Mouse (Mus musculus) CH12.LX (cell line): Measurements from ENCODE around the gene Cma1. TPM values are rescaled to one million over a fixed set of nuclear protein-coding genes. Genes with fewer than 3 reads are reported as not detected.

Experiments
- DNase-seq: peaks from one replicate; pipeline ENCODE4 v3.0.0-alpha.2; 2013; ENCODE audit errors: extremely low read depth
- H3K27ac ChIP-seq: 2 replicates; pipeline ENCODE4 v1.5.1; 2012; ENCODE audit warnings: low read depth, mild to moderate bottlenecking, control low read depth, moderate library complexity; ENCODE audit not compliant: insufficient read depth
- H3K27me3 ChIP-seq: replicated peaks from 2 replicates; pipeline ENCODE3; 2012; ENCODE audit warnings: inconsistent platforms
- H3K36me3 ChIP-seq, 2 experiments: replicated peaks in 1 of 2; 2 replicates each; pipeline versions ENCODE3 to v1.6.1; 2012; ENCODE audit warnings: inconsistent platforms in 1 of 2, low read length in 1 of 2, mild to moderate bottlenecking in 1 of 2, mixed read lengths in 1 of 2, moderate library complexity in 1 of 2; ENCODE audit not compliant: control insufficient read depth in 1 of 2, insufficient read depth in 1 of 2
- H3K4me1 ChIP-seq, 2 experiments: 2 replicates each; pipeline ENCODE4 v1.6.1; 2012; ENCODE audit warnings: inconsistent platforms in 1 of 2, moderate library complexity in 1 of 2; ENCODE audit not compliant: insufficient read depth in 2 of 2, control insufficient read depth in 1 of 2
- H3K4me2 ChIP-seq: 2 replicates; pipeline ENCODE4 v1.6.1; 2012; ENCODE audit warnings: low read depth, mild to moderate bottlenecking, control low read depth; ENCODE audit not compliant: poor library complexity, insufficient read depth, severe bottlenecking
- H3K4me3 ChIP-seq, 3 experiments: fragments of 150-350 bp in 1 of 3; sonication (generic) in 1 of 3; replicated peaks in 1 of 3; 2 replicates each; pipeline versions ENCODE3 to v1.5.1; 2011 to 2012; ENCODE audit warnings: low read depth in 2 of 3, low read length in 2 of 3, mild to moderate bottlenecking in 2 of 3, moderate library complexity in 2 of 3, control low read depth in 1 of 3, improper control_type of control experiment in 1 of 3, inconsistent platforms in 1 of 3, mixed read lengths in 1 of 3; ENCODE audit not compliant: poor library complexity in 1 of 3
- H3K79me2 ChIP-seq: replicated peaks from 2 replicates; pipeline ENCODE4 v1.6.1; 2012; ENCODE audit warnings: mild to moderate bottlenecking, moderate library complexity; ENCODE audit not compliant: control insufficient read depth, poor library complexity, insufficient read depth, severe bottlenecking; ENCODE audit errors: extremely low read depth
- H3K9ac ChIP-seq: 2 replicates; pipeline ENCODE4 v1.6.1; 2012; ENCODE audit warnings: low read depth, mild to moderate bottlenecking, control low read depth, moderate library complexity; ENCODE audit not compliant: insufficient read depth
- H3K9me3 ChIP-seq: replicated peaks from 2 replicates; pipeline ENCODE3; 2012; ENCODE audit warnings: low read length, inconsistent platforms, mixed read lengths
- ELF1 ChIP-seq: IDR thresholded peaks from 2 replicates; pipeline ENCODE4 v1.6.1; 2014; ENCODE audit warnings: low read depth, mild to moderate bottlenecking, inconsistent platforms, low read length, improper control_type of control experiment
- GABPA ChIP-seq: IDR thresholded peaks from 2 replicates; pipeline ENCODE4 v1.6.1; 2012; ENCODE audit warnings: low read depth, low read length, improper control_type of control experiment, inconsistent platforms; ENCODE audit not compliant: insufficient replicate concordance
- KAT2A ChIP-seq: IDR thresholded peaks from 2 replicates; pipeline ENCODE4 v1.6.1; 2012; ENCODE audit warnings: low read length, improper control_type of control experiment, inconsistent platforms; ENCODE audit not compliant: insufficient replicate concordance
- MXI1 ChIP-seq: IDR thresholded peaks from 2 replicates; pipeline ENCODE4 v1.6.1; 2011; ENCODE audit warnings: mild to moderate bottlenecking, low read depth, low read length, improper control_type of control experiment
- NRF1 ChIP-seq: IDR thresholded peaks from 2 replicates; pipeline ENCODE4 v1.6.1; 2014; ENCODE audit warnings: low read depth, mild to moderate bottlenecking, inconsistent platforms, low read length, improper control_type of control experiment, moderate library complexity
- POLR2AphosphoS2 ChIP-seq: IDR thresholded peaks from 2 replicates; pipeline ENCODE4 v1.6.1; 2011; ENCODE audit warnings: low read depth, low read length, improper control_type of control experiment
- RAD21 ChIP-seq: IDR thresholded peaks from 2 replicates; pipeline ENCODE4 v1.6.1; 2011; ENCODE audit warnings: low read depth, mild to moderate bottlenecking, low read length, improper control_type of control experiment, moderate library complexity
- RCOR1 ChIP-seq: conservative IDR thresholded peaks from 2 replicates; pipeline ENCODE4 v1.6.1; 2012; ENCODE audit warnings: low read depth, mild to moderate bottlenecking, inconsistent platforms, low read length, improper control_type of control experiment
- SIN3A ChIP-seq: IDR thresholded peaks from 2 replicates; pipeline ENCODE4 v1.6.1; 2012; ENCODE audit warnings: low read length, improper control_type of control experiment, inconsistent platforms
- TBP ChIP-seq: conservative IDR thresholded peaks from 2 replicates; pipeline ENCODE4 v1.6.1; 2011; ENCODE audit warnings: low read depth, low read length, improper control_type of control experiment
- TCF12 ChIP-seq: IDR thresholded peaks from 2 replicates; pipeline ENCODE4 v1.6.1; 2014; ENCODE audit warnings: low read depth, mild to moderate bottlenecking, inconsistent platforms, low read length, improper control_type of control experiment
- USF2 ChIP-seq: conservative IDR thresholded peaks from 2 replicates; pipeline ENCODE4 v1.6.1; 2011; ENCODE audit warnings: low read depth, low read length, improper control_type of control experiment
- ZKSCAN1 ChIP-seq: IDR thresholded peaks from 2 replicates; pipeline ENCODE4 v1.6.1; 2012; ENCODE audit warnings: low read depth, inconsistent platforms, low read length, improper control_type of control experiment, borderline replicate concordance
- dilution Hi-C: fragments of 300-500 bp; cut with MboI; formaldehyde crosslinking; loops from 2 replicates; pipeline ENCODE4 v1.14.3; 2020; ENCODE audit warnings: low sequenced_read_pairs; ENCODE audit not compliant: extremely low pct_unique_long_range_greater_than_20kb, extremely low pct_ligation_motif_present
- in situ Hi-C: fragments of 300-500 bp; cut with MboI; formaldehyde crosslinking; loops from 3 replicates; pipeline ENCODE4 v1.14.3; 2019; ENCODE audit warnings: low sequenced_read_pairs, low pct_ligation_motif_present, low pct_unique_long_range_greater_than_20kb, mixed read lengths
- polyA plus RNA-seq: library from polyadenylated mRNA; unstranded; fragments of >175 nt; gene quantifications from 2 replicates; pipeline ENCODE4 v1.2.1, GENCODE M21; 2012; ENCODE audit warnings: low read depth; ENCODE audit not compliant: insufficient read length
- total RNA-seq, 2 experiments: library from RNA; depleted of rRNA; stranded (reverse); fragments of 300-350 nt in 1 of 2; fragments of >200 nt in 1 of 2; gene quantifications; 2 replicates each; pipeline ENCODE4 v1.2.3; 2012 to 2014

Gene Cma1
- total and polyA plus RNA-seq, 3 experiments: not detected

DNA sequence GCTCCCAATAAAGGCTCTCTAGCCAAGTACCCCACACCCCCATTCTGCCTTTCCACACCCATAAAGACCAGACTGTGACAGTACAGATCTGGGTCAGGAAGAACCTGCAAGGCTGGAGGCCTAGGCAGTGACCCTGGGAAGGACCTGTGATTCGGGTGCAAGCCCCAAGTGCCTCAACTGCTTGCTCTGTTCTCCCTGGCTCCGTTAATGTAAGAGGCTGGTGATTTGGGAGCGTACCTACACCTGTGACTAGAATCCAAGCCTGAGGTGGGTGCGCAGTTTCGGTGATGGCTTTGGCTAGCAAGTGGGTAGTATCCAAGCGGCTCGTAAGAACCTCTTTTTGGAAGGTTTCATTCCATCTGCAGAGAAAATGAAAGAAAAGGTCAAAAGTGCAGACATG lies 45.5 kb downstream of the Cma1 start:
- H3K79me2 ChIP-seq: no peaks in the 10 kb centered on the region
- H3K9me3 ChIP-seq: no peaks in the 10 kb centered on the region
- H3K27me3 ChIP-seq: no peaks in the 10 kb centered on the region
- TF ChIP-seq POLR2AphosphoS2 (peak; percentile 64), ELF1 (no peak), RCOR1 (no peak)
- H3K4me2 ChIP-seq: peak overlapping the region; percentile 67
- H3K36me3 ChIP-seq: peaks cover 42 to 51% of the 10 kb centered on the region in 2 experiments
- dilution Hi-C loops (no loop called here), in situ Hi-C loops (no loop called here)
- H3K9ac ChIP-seq: peak overlapping the region; percentile 92; the same call in 1 of the 2 replicates
- H3K4me3 ChIP-seq: peak overlapping the region in 2 of 3 experiments; percentile 73
- H3K27ac ChIP-seq: peak overlapping the region; percentile 89; the same call in 1 of the 2 replicates
- H3K4me1 ChIP-seq: peaks cover 13 to 29% of the 10 kb centered on the region in 2 experiments; a peak in 3 of 4 replicates
- DNase-seq: no peak

DNA sequence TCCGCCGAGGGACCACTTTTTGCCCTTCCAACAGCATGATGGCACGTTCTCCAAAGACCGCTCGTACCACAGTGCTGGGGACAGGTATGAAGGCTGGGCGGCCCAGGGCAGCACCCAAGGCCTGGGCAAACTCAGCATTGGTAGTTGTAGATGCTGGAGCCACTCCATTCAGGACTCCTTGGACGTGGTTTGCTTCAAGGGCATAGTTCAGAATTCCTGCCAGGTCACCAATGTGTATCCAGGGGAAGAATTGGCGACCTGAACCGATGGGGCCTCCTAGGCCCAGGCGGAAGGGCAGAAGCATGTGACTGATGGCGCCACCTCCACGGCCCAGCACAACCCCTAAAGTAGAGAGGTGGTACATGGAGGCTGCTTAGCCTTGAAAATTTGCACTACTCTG lies 46.8 kb downstream of the Cma1 start:
- peaks cover 52 to 63% of the 10 kb centered on the region in 2 experiments for H3K36me3 ChIP-seq
- TF ChIP-seq RAD21 (no peak), KAT2A (no peak), TBP (no peak), POLR2AphosphoS2 (no peak), MXI1 (no peak), USF2 (no peak), TCF12 (no peak), SIN3A (no peak), GABPA (no peak), NRF1 (no peak), ZKSCAN1 (no peak)

More for the DNA sequence above, 46.8 kb downstream of the Cma1 start:
- Histone ChIP-seq H3K4me2 (no peak overlapping the region), H3K9ac (no peak overlapping the region), H3K9me3 (no peaks in the 10 kb centered on the region), H3K27me3 (no peaks in the 10 kb centered on the region), H3K4me3 (no peak overlapping the region), H3K27ac (no peak overlapping the region), H3K4me1 (peaks cover 13 to 29% of the 10 kb centered on the region in 2 experiments; a peak in 3 of 4 replicates), H3K79me2 (no peaks in the 10 kb centered on the region)
- dilution Hi-C loops: no loop called here
- DNase-seq: no peak
- in situ Hi-C loops: no loop called here

Other genes with a start within 250 kb of the Cma1 start
Only the 20 nearest of the 25 such genes appear.
- gene Nop9, start 199.0 kb downstream of the Cma1 start, total RNA-seq (2012; rRNA removed): 38.5 and 45.7 TPM in 2 replicates
- 85.3 and 92.1 TPM in 2 replicates for gene Nop9, start 199.0 kb downstream of the Cma1 start, total RNA-seq (2014; rRNA removed)
- gene Nop9, start 199.0 kb downstream of the Cma1 start, polyA plus RNA-seq: 76.9 and 89.1 TPM in 2 replicates
- gene Cideb, start 186.2 kb downstream of the Cma1 start, total RNA-seq (2012; rRNA removed): 2.3 and 2.6 TPM in 2 replicates
- gene Cideb, start 186.2 kb downstream of the Cma1 start, total RNA-seq (2014; rRNA removed): not detected in 2 replicates
- 0.49 and 0.61 TPM in 2 replicates for gene Cideb, start 186.2 kb downstream of the Cma1 start, polyA plus RNA-seq
- gene Ltb4r2, start 183.2 kb downstream of the Cma1 start, total RNA-seq (2012; rRNA removed): 0.04 and 0.13 TPM in 2 replicates
- gene Ltb4r2, start 183.2 kb downstream of the Cma1 start, total RNA-seq (2014; rRNA removed): 0.05 TPM in 1 of 2 replicates, not detected in the other
- gene Ltb4r2, start 183.2 kb downstream of the Cma1 start, polyA plus RNA-seq: not detected in 2 replicates
- 0.13 TPM in 1 of 2 replicates, not detected in the other for gene Ltb4r1, start 178.7 kb downstream of the Cma1 start, total RNA-seq (2012; rRNA removed)
- 0.16 and 0.21 TPM in 2 replicates for gene Ltb4r1, start 178.7 kb downstream of the Cma1 start, total RNA-seq (2014; rRNA removed)
- 0.33 TPM in 1 of 2 replicates, not detected in the other for gene Ltb4r1, start 178.7 kb downstream of the Cma1 start, polyA plus RNA-seq
- gene Adcy4, start 160.6 kb downstream of the Cma1 start, total RNA-seq (2012; rRNA removed): not detected in 2 replicates
- not detected in 2 replicates for gene Adcy4, start 160.6 kb downstream of the Cma1 start, total RNA-seq (2014; rRNA removed)
- not detected in 2 replicates for gene Adcy4, start 160.6 kb downstream of the Cma1 start, polyA plus RNA-seq
- gene Ripk3, start 155.8 kb downstream of the Cma1 start, total RNA-seq (2012; rRNA removed): 1.0 and 2.0 TPM in 2 replicates
- 0.15 and 0.80 TPM in 2 replicates for gene Ripk3, start 155.8 kb downstream of the Cma1 start, total RNA-seq (2014; rRNA removed)
- gene Ripk3, start 155.8 kb downstream of the Cma1 start, polyA plus RNA-seq: 1.00 TPM in 1 of 2 replicates, not detected in the other
- not detected in 2 replicates for gene Nfatc4, start 121.5 kb downstream of the Cma1 start, total RNA-seq (2012; rRNA removed)
- gene Nfatc4, start 121.5 kb downstream of the Cma1 start, total RNA-seq (2014; rRNA removed): not detected in 2 replicates
- not detected in 2 replicates for gene Nfatc4, start 121.5 kb downstream of the Cma1 start, polyA plus RNA-seq
- under 0.01 and 0.04 TPM in 2 replicates for gene Nynrin, start 90.7 kb downstream of the Cma1 start, total RNA-seq (2012; rRNA removed)
- not detected in 2 replicates for gene Nynrin, start 90.7 kb downstream of the Cma1 start, total RNA-seq (2014; rRNA removed)
- gene Nynrin, start 90.7 kb downstream of the Cma1 start, polyA plus RNA-seq: 0.04 and 0.10 TPM in 2 replicates
- gene Cbln3, start 60.3 kb downstream of the Cma1 start, total RNA-seq (2012; rRNA removed): 0.08 and 0.17 TPM in 2 replicates
- gene Cbln3, start 60.3 kb downstream of the Cma1 start, total RNA-seq (2014; rRNA removed): 0.14 and 0.26 TPM in 2 replicates
- gene Cbln3, start 60.3 kb downstream of the Cma1 start, polyA plus RNA-seq: 0.14 and 0.24 TPM in 2 replicates
- gene Khnyn, start 59.7 kb downstream of the Cma1 start, total RNA-seq (2012; rRNA removed): 32.8 and 50.6 TPM in 2 replicates
- 31.1 and 35.8 TPM in 2 replicates for gene Khnyn, start 59.7 kb downstream of the Cma1 start, total RNA-seq (2014; rRNA removed)
- gene Khnyn, start 59.7 kb downstream of the Cma1 start, polyA plus RNA-seq: 29.8 and 31.8 TPM in 2 replicates
- gene Sdr39u1, start 44.4 kb downstream of the Cma1 start, total RNA-seq (2012; rRNA removed): 66.7 and 77.6 TPM in 2 replicates
- gene Sdr39u1, start 44.4 kb downstream of the Cma1 start, total RNA-seq (2014; rRNA removed): 61.4 and 66.0 TPM in 2 replicates
- gene Sdr39u1, start 44.4 kb downstream of the Cma1 start, polyA plus RNA-seq: 73.2 and 90.8 TPM in 2 replicates
- not detected in 2 replicates for gene Cma2, start 6.3 kb upstream of the Cma1 start, total RNA-seq (2012; rRNA removed)
- not detected in 2 replicates for gene Cma2, start 6.3 kb upstream of the Cma1 start, total RNA-seq (2014; rRNA removed)
- gene Cma2, start 6.3 kb upstream of the Cma1 start, polyA plus RNA-seq: not detected in 2 replicates
- 0.17 TPM in 1 of 2 replicates, not detected in the other for gene Mcpt1, start 73.3 kb upstream of the Cma1 start, total RNA-seq (2012; rRNA removed)
- gene Mcpt1, start 73.3 kb upstream of the Cma1 start, total RNA-seq (2014; rRNA removed): 0.66 and 1.0 TPM in 2 replicates
- gene Mcpt1, start 73.3 kb upstream of the Cma1 start, polyA plus RNA-seq: 0.39 and 0.41 TPM in 2 replicates
- 0.17 and 0.25 TPM in 2 replicates for gene Mcpt9, start 85.8 kb upstream of the Cma1 start, total RNA-seq (2012; rRNA removed)
- 0.22 and 0.28 TPM in 2 replicates for gene Mcpt9, start 85.8 kb upstream of the Cma1 start, total RNA-seq (2014; rRNA removed)
- 0.29 TPM in 1 of 2 replicates, not detected in the other for gene Mcpt9, start 85.8 kb upstream of the Cma1 start, polyA plus RNA-seq
- 0.13 TPM in 1 of 2 replicates, not detected in the other for gene Mcpt2, start 97.4 kb upstream of the Cma1 start, total RNA-seq (2012; rRNA removed)
- gene Mcpt2, start 97.4 kb upstream of the Cma1 start, total RNA-seq (2014; rRNA removed): not detected in 2 replicates
- gene Mcpt2, start 97.4 kb upstream of the Cma1 start, polyA plus RNA-seq: not detected in 2 replicates
- gene Mcpt4, start 117.6 kb upstream of the Cma1 start, total RNA-seq (2012; rRNA removed): not detected in 2 replicates
- gene Mcpt4, start 117.6 kb upstream of the Cma1 start, total RNA-seq (2014; rRNA removed): not detected in 2 replicates
- not detected in 2 replicates for gene Mcpt4, start 117.6 kb upstream of the Cma1 start, polyA plus RNA-seq
- not detected in 2 replicates for gene Mcpt8, start 140.6 kb upstream of the Cma1 start, total RNA-seq (2012; rRNA removed)
- not detected in 2 replicates for gene Mcpt8, start 140.6 kb upstream of the Cma1 start, total RNA-seq (2014; rRNA removed)
- not detected in 2 replicates for gene Mcpt8, start 140.6 kb upstream of the Cma1 start, polyA plus RNA-seq
- gene Ctsg, start 157.9 kb upstream of the Cma1 start, total RNA-seq (2012; rRNA removed): not detected in 2 replicates
- not detected in 2 replicates for gene Ctsg, start 157.9 kb upstream of the Cma1 start, total RNA-seq (2014; rRNA removed)
- gene Ctsg, start 157.9 kb upstream of the Cma1 start, polyA plus RNA-seq: not detected in 2 replicates
- not detected in 2 replicates for gene Gzme, start 175.9 kb upstream of the Cma1 start, total RNA-seq (2012; rRNA removed)
- not detected in 2 replicates for gene Gzme, start 175.9 kb upstream of the Cma1 start, total RNA-seq (2014; rRNA removed)
- not detected in 2 replicates for gene Gzme, start 175.9 kb upstream of the Cma1 start, polyA plus RNA-seq
- gene Gzmd, start 187.9 kb upstream of the Cma1 start, total RNA-seq (2012; rRNA removed): not detected in 2 replicates
- gene Gzmd, start 187.9 kb upstream of the Cma1 start, total RNA-seq (2014; rRNA removed): not detected in 2 replicates
- not detected in 2 replicates for gene Gzmd, start 187.9 kb upstream of the Cma1 start, polyA plus RNA-seq